Mouse (Mus musculus) frontal cortex, postnatal 25 days (tissue): ENCODE data around the gene Nfib.

Experiments used
- DNase-seq, 2 experiments: peaks; one replicate each; pipeline ENCODE4 v3.0.0; 2022; ENCODE audit warnings: low spot score in 2 of 2

Nfib gene

GRCm38 (mm10) chr4:82248961-82249360, 456.6 kb downstream of the Nfib start:
- DNase-seq = no peak

DNA sequence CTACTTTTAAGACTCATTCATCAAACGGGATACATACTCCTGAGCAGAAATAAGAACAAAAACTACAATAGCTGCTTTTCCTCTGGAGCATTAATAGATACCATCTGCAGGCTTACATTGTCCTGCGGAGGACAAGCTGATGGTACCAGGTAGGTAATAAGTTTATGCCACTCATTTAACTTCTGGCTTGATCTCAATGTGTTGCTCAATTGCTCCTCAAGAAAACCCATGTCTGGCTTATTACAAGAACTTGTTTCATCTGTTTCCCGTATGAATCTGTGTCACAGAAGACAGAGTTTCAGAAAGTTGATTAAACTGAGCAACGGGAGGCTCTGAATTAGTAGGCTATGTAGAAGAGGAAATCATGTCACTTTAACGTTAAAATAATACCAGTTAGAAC, 457.5 kb downstream of the Nfib start:
- no peak for DNase-seq

DNA sequence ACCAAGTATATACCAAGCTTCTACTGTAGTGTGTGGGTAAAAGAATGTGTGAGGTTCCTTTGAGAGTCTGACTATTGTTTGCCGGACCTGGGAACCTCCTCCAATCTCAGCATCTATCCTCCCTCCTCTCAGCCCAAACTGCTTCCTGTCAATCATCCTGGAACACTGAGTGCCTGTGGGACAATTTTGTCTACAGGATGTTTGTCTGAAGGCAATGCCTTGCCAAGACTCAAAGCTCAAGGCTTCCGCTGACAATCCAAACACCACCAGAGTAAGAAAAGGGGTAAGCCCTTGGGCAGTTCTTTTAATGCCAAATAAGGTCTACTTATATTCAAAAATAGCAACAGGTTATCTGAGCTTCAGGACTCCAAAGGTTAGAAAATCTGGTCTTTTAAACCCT, 459.3 kb downstream of the Nfib start:
- no peak for DNase-seq
